Mouse (Mus musculus) ES-CJ7 (cell line): ENCODE data around the gene Trim47.

Experiments used
- DNase-seq: peaks from one replicate; pipeline ENCODE4 v3.0.0; 2011; ENCODE audit warnings: low read depth, low spot score

Gene Trim47

GRCm38 (mm10) chr11:116088188-116088587, 38.8 kb downstream of the Trim47 start:
- no peak for DNase-seq

GRCm38 (mm10) chr11:116087194-116088130, 39.5 kb downstream of the Trim47 start:
- DNase-seq: peak; percentile 91

DNA sequence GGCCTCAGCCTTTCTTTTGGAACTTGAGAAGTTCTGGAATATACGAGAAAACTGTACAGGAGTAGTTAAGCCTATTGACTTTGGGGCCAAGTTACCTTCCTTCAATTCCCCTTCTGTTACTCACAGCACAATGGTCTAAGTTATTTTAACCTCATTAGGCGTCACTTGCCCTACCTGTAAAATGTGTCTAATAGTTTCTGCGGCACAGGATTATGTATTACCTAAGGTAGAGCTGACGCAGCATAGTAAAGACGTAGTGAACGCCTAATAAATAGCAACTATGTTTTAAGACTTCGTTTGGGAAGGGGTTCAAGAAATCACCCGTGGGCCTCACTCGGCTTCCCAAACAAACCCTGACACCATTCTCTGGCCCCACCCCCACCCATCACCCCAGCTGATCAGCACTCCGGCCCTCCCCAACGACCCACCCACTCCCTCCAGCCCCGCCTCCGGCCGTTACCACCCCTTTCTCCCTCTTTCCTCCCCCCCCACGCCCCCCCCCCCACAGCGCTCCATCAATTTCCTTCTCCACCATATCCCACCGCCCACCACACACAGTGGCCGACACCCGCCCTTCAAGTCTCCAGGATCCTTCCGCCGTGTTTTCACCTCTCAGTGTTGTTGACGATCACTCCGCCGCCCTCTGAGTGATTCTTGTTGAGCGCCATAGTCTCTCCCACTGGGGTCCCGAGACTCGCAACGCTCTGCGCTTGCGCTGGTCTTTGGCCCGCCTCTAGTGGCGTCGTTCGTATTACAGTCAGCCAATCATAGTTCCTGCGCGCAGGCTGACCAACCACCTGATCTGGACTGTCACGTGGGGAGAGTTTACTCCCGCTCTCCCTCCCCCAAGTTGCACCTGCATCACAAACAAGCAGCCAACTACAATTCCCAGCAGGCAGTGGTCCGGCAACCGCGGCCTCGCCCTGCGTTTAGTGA, 40.5 kb downstream of the Trim47 start, which contains the start of gene Wbp2:
Gene Wbp2, minus strand, starts transcription at position 738 of the 936 bp plus-strand sequence.
- peak; percentile 100 for DNase-seq

GRCm38 (mm10) chr11:116084166-116084565, 42.8 kb downstream of the Trim47 start:
- DNase-seq: no peak

GRCm38 (mm10) chr11:116083096-116083672, 43.8 kb downstream of the Trim47 start:
- DNase-seq: no peak

- DNase-seq: peak; percentile 69
Observed at GRCm38 (mm10) chr11:116081081-116081480, 45.9 kb downstream of the Trim47 start.

DNA sequence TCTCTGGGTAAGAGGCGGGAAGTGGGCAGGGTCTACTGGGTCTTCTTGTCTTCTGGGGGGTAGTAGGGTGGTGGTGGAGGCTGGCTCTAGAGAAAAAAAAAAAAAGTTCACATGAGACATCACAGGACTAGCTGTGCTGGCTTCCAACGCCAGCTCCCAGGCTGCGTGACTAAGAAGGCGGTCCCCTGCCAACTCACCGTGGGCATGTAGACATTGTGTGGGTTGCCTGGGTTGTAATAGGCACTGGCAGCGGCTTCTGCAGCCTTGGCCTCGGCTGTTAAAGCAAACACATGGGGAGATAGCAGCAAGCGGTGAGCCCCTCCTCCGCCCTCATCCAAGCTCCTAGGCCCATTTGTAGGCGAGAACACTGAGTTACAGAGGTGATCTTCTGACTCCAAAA, 47.5 kb downstream of the Trim47 start:
- no peak for DNase-seq

DNA sequence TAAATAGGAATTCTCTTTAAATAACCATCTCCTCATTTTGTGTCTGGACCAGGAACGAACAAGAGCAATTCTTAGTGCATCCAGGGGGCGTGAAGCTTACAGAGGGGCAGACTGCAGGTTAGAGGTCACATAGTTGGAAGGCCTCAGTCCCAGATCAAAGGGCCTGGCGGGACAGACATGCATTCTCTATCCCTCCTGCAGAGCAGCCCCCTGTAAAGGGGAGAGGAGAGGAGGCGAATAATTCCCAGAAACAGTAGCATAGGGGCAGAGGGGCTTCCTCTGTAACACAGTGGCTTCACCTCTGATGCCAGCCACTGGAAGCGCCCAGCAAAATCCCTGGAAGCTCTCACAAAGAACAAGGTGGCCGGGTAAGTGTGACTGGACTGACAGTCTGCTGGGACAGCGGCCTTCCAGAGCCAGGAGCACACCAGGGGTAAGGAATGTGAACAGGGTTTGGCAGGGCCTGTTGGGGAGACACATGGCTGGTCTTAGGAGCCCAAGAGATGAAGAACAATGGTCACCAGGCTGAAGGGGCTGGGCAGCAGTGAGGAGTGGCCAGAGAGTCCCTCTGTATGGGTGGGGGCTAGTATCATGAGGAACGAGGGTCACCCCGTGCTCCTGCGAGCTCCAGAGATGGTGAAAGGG, 48.2 kb downstream of the Trim47 start:
- no peak for DNase-seq

- DNase-seq: peak; percentile 60
Observed at GRCm38 (mm10) chr11:116078221-116078620, 48.8 kb downstream of the Trim47 start.

DNA sequence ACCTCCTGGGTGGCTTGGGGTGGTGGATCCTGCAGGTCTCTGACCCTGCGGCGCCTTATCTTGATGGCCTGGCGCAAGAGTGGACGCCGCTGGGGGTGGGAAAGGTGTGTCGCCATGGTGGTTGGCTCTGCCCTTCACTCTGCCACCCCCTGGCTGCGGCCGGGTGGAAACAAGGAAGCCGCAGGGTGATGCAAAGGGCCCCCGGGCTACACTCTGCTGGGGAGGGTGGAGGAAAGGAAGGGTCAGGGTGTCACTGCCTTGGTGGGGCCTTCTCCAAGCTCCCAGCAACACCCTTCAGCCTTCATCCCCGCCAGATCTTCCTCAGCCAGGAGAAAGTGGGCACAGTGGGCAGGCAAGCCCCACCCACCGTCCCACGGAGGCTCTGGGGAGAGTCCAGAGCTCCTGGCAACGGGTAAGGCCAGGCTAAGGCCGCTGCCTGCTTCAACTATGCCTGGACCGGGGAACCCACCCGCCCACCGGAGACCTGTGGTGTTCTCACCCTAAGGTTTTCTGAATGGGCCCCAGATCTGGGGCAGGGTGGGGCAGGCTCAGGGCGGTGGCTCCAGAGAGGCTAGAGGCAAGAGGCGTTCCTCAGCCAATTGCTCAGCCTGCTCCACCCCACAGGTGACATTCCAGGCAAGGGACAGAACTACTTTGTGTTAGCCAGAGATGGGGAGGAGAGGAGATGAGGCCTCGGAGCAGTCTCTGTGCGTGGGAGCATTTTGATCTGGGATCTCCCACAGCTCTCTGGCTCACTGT, 49.4 kb downstream of the Trim47 start, which contains the start of gene Unc13d:
Gene Unc13d, minus strand, starts transcription at position 516 of the 759 bp plus-strand sequence.
- peak; percentile 71 for DNase-seq

GRCm38 (mm10) chr11:116076836-116077235, 50.2 kb downstream of the Trim47 start:
- DNase-seq: no peak

DNA sequence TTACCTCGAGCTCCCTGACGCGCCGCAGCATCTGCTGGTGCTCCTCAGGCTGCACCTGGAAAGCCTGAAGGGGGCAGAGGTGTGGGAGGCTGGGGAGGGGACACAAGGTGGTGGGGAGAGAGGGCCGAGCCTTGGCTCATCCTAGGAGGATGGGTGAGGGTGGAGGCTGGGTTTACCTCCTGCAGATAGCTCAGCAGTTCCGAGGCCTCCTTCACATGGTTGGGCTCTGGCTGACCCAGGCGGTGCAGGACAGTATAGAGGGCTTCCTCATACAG, 50.8 kb downstream of the Trim47 start:
- DNase-seq: no peak

DNA sequence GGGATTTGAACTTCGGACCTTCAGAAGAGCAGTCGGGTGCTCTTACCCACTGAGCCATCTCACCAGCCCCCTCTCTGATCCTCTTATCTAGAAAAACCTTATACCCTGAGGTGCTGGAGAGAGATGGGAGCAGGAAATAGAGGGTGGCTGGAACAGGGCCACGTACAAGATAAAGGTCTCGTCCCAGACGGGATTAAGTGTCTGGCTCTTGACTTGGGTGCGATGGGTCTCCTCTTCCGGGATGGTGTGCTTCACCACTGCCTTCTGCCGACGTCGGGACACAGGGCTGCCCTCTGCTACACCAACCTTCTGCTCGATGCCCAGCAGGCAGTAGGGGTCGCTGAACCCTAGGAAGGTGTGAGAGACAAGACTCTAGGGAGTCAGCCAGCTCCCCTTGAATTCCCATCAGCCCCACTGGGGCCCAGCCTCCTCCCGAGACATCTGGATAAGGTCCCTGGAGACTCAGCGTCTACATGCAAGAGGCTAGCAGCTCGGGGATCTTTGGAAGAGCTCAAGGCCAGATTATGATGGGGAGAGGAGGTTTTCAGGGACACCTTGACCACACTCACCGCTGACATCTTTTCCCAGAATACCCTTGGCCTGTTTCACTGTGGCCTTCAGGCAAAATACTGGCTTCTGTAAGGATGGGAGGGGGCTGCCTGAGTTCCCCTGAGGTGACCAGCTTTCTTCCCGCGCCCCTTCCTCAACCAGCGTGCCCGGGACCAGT, 51.3 kb downstream of the Trim47 start:
- DNase-seq: peak; percentile 44

DNA sequence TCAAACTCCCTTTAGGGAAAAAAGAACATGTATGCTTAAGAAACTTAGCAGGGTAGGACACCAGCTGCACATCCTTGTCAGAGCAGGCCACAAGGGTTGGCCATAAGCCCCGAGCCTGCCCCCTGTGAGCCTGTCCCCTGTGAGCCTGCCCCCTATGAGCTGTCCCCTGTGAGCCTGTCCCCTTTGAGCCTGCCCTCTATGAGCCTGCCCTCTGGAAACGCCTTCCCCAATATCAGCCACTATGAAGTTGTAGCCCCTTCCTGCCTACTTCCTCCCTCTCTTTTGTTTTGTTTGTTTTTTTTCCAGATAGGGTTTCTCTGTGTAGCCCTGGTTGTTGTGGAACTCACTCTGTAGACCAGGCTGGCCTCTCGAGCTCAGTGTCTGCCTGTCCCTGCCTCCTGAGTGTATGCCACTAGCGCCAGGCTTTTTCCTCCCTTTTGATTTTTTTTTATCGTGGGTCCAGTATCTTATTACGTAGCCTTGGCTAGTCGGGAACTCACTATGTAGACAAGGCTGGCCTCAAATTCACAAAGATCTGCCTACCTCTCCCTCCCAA, 52.5 kb downstream of the Trim47 start:
- DNase-seq: no peak

DNA sequence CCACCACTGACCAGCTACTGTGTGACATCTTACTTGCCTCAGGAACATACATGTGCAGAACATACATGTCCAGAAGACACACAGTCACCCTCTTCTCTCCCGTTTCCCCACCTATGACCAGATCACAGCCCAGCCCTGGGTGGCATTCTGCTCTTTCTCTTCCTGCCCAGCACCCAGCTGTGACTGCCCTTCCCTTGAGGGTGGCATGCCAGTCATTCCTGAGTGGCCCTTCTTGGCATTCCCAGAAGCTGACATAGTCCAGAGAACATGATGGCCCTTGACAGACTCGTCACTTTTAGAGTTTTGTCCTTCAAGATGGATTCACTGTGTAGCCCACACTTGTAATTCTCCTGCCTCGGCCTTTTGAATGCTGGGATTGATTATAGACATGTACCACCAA, 54.4 kb downstream of the Trim47 start:
- no peak for DNase-seq

GRCm38 (mm10) chr11:116071510-116071909, 55.5 kb downstream of the Trim47 start:
- peak; percentile 84 for DNase-seq

DNA sequence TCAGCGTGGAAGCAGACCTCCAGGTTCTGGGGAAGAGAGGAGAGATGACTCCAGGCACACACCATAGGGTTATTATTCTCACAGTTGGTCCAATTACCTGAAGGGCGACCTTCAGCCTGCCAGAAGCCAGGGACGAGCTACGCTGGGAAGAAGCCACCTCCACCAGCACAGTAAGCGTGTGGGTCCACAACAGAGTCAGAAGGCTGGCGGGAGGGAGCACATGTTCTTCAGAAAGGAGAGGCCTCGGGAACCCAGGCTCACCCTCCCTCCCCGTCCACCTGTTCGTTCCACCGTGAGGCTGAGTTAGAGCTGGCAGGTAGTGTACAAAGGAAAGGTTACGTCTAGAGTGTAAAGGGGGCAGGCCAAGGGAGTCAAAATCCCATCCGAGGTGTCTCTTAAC, 61.7 kb downstream of the Trim47 start:
- no peak for DNase-seq

DNA sequence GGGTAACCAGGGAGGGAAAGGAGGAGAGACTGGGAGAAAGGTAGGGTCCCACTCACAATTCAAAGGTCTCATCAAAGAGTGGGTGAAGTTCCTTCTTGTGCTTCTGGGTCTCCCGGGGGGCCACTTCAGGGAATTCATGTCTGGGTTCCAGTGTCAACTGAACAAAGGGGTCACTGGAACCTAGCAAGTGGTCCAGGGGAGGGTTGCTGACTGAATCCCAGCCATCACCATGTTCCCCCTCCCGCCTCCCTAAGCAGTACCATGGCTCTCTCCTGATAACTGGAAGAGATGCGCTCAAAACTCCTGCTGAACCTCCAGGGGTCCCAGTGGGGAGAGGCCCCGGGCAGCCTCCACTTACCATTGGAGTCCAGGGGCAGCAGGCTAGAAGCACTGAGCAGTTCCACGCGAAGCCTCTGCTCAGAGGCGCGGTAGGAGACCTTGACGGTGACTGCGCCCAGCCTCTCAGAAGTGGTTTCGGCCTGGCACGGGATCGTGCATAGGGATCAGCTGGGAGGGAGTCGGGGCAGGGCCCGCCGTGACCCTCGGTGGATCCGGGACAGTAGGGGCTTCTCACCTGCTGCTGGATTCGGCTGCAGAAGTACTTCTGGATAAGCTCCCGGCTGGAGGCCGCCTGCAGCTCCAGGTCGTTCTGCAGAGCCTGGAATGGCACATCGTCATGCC, 62.7 kb downstream of the Trim47 start:
- DNase-seq: no peak

GRCm38 (mm10) chr11:116063562-116063961, 63.4 kb downstream of the Trim47 start:
- DNase-seq: no peak
